Mouse (Mus musculus) neural tube, embryonic 15.5 days (tissue): ENCODE results near the gene Zmynd15. TPM values are rescaled to one million over a fixed set of nuclear protein-coding genes. Genes with fewer than 3 reads are reported as not detected.

ENCODE experiments used
- ATAC-seq: fragments of 200-750 bp; cut with Nextera tagmentation; 2 replicates; pipeline ENCODE4 v1.8.0; 2017; ENCODE audit warnings: mild to moderate bottlenecking, moderate TSS enrichment, moderate library complexity; ENCODE audit not compliant: low FRiP score
- H3K27ac ChIP-seq: fragments of 300-500 bp; sonication (generic); replicated peaks from 2 replicates; pipeline ENCODE4 v1.5.1; 2015; ENCODE audit warnings: mild to moderate bottlenecking, inconsistent platforms
- H3K27me3 ChIP-seq: fragments of 300-500 bp; sonication (generic); replicated peaks from 2 replicates; pipeline ENCODE4 v1.6.1; 2015; ENCODE audit warnings: inconsistent platforms
- H3K36me3 ChIP-seq: fragments of 300-500 bp; sonication (generic); 2 replicates; pipeline ENCODE4 v1.6.1; 2015; ENCODE audit warnings: inconsistent platforms
- H3K4me1 ChIP-seq: fragments of 300-500 bp; sonication (generic); 2 replicates; pipeline ENCODE4 v1.6.1; 2015; ENCODE audit warnings: inconsistent platforms
- H3K4me2 ChIP-seq: fragments of 300-500 bp; sonication (generic); 2 replicates; pipeline ENCODE4 v1.6.1; 2015; ENCODE audit warnings: inconsistent platforms, mild to moderate bottlenecking, moderate library complexity
- H3K4me3 ChIP-seq: fragments of 300-500 bp; sonication (generic); replicated peaks from 2 replicates; pipeline ENCODE4 v1.5.1; 2015; ENCODE audit warnings: mild to moderate bottlenecking, inconsistent platforms
- H3K9ac ChIP-seq: fragments of 300-500 bp; sonication (generic); replicated peaks from 2 replicates; pipeline ENCODE4 v1.6.1; 2015; ENCODE audit warnings: mild to moderate bottlenecking, inconsistent platforms
- H3K9me3 ChIP-seq: fragments of 300-500 bp; sonication (generic); replicated peaks from 2 replicates; pipeline ENCODE4 v1.6.1; 2016; ENCODE audit warnings: inconsistent platforms
- WGBS: fragments of 180-500 bp; shearing (Covaris S2); methylation state at CpG from one replicate; pipeline ENCODE4 v1.1.7; 2015; ENCODE audit warnings: mixed read lengths; 5-methylcytosine and 5-hydroxymethylcytosine counted together
- polyA plus RNA-seq: library from polyadenylated mRNA; unstranded; fragments of >200 nt; fragmentation: Nextera tagmentation; extraction: Ambion mirVana; gene quantifications from 2 replicates; pipeline ENCODE4 v1.2.1, GENCODE M21; 2015

The Zmynd15 gene
- polyA plus RNA-seq, 1 experiment from 2014 or later = 1.0 TPM

DNA sequence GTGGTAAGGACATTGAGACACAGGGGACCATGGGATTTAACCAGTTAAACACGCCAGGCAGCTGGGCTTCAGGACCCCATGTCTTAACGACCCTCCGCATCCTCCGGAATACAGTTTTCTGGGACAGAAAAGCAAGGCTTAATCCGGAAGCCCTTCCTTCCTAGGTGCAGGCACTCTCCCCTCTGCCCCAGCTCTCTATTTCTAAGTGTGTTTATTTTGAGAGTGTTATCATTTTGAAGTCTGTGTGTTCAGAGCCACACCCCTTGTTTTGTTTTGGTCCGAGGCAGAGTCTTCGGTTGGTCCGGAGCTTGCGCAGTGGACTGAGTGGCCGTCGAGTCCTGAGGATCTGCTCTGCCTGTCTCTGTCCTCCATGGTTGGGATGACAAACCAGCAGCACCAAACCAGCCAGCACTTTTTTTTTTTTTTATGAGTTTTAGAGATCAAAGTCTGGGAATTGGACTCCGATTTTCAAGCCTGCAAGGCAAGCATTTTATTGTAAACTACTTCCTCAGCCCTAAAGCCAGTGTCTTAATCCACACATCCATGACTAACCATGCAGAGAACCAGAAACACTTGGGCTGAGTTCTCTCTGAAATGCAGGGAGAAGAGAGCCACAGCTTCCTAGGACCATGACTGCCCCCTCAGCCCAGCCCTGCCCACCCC, 15.8 kb downstream of the Zmynd15 start:
- Histone ChIP-seq H3K9ac (no peak overlapping the region), H3K27me3 (no peaks in the 10 kb centered on the region), H3K4me3 (no peak overlapping the region), H3K36me3 (no peaks in the 10 kb centered on the region), H3K4me1 (no peaks in the 10 kb centered on the region), H3K4me2 (no peak overlapping the region), H3K27ac (no peak overlapping the region), H3K9me3 (no peaks in the 10 kb centered on the region)
- WGBS = 83% methylated on average over 12 of the region's 12 CpGs
- no peak for ATAC-seq

DNA sequence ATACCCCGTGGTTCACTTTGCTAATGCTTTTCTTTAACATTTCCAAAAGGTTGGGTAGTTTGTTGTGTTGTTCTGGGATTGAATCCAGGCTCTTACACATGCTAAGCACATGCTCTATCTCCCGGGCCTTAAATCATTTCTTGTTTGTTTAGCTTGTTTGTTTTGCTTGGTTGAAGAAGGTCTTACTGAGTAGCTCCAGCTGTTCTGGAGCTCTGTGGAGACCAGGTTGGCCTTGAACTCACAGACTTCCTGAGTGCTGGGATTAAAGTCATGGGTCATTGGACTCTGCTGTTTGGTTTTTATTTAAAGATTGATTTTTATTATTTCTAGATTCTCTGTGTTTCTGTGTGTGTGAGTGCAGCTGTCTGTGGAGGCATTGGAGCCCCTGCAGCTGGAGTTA, 26.3 kb downstream of the Zmynd15 start:
- ATAC-seq = no peak

DNA sequence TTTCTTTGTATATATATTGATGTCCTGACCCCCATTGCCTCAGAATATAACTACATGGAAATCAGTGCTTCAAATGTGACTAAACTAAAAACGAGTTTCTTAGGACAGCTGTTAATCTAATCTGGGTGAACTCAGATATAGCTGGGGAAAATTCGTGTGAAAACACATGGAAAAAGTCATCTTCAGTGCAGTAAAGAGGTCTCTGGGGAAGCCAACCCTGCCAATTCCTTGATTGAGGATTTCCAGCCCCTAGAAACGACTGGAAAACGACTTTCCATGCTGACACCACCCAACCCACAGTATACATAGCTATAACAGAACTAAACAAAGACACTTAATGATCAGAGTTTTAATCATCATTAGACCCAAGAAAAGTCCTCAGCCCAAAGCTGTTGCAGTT, 28.6 kb downstream of the Zmynd15 start:
- no peak for ATAC-seq
- Histone ChIP-seq H3K36me3 (no peaks in the 10 kb centered on the region), H3K27ac (no peak overlapping the region), H3K27me3 (no peaks in the 10 kb centered on the region), H3K4me3 (no peak overlapping the region), H3K9me3 (no peaks in the 10 kb centered on the region), H3K9ac (no peak overlapping the region), H3K4me2 (no peak overlapping the region), H3K4me1 (no peaks in the 10 kb centered on the region)
- 38% methylated on average over 4 of the region's 4 CpGs for WGBS

More for the DNA sequence above, 26.3 kb downstream of the Zmynd15 start:
- Histone ChIP-seq H3K9ac (no peak overlapping the region), H3K27me3 (no peaks in the 10 kb centered on the region), H3K27ac (no peak overlapping the region), H3K36me3 (no peaks in the 10 kb centered on the region), H3K9me3 (no peaks in the 10 kb centered on the region), H3K4me1 (no peaks in the 10 kb centered on the region), H3K4me2 (no peak overlapping the region), H3K4me3 (no peak overlapping the region)
- 77% methylated on average over 2 of the region's 2 CpGs for WGBS

DNA sequence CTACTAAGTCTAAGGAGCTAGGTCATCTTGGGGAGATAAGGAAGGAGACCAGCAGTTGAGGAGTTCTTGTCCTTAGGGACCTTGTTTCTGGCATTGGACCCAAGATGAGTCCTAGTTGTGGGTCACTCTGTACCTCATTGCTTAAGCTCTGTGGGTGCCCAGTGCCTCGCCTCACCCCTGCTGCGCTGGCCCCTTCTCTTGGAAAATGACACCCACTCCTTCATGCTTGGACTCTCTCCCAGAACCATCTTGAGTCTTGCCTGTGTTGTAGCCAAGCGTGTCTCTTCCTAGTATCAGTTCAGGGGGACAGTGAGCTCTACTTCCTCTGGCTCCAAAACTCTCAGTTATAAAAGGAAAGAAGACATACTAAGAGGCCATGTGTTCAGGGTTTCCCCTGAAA, 29.9 kb downstream of the Zmynd15 start:
- no peak overlapping the region for H3K9ac ChIP-seq
- no peaks in the 10 kb centered on the region for H3K36me3 ChIP-seq
- H3K27me3 ChIP-seq = no peaks in the 10 kb centered on the region
- H3K4me3 ChIP-seq = no peak overlapping the region
- H3K4me2 ChIP-seq = no peak overlapping the region
- ATAC-seq = no peak
- 91% methylated on average over 3 of the region's 3 CpGs for WGBS
- no peak overlapping the region for H3K27ac ChIP-seq
- no peaks in the 10 kb centered on the region for H3K4me1 ChIP-seq
- no peaks in the 10 kb centered on the region for H3K9me3 ChIP-seq

DNA sequence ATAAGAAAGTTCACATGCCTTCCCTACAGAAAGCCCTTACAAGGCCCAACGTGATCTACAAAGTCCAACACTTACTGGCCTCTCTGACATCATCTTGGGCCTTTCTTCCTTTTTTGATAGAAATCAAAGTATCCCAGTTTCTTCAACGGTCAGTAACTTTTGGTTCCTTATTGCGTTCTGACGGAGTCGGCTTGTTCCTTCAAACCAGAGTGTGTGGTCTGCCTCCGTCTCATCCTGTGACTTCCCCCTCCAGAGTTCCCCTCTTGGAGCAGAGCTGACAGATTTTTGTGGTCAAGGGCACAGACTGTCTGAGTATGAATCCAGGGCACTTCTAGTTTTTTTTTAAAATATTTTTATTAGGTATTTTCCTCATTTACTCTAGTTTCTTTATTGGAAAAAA, 30.5 kb downstream of the Zmynd15 start:
- WGBS = 86% methylated on average over 6 of the region's 6 CpGs

DNA sequence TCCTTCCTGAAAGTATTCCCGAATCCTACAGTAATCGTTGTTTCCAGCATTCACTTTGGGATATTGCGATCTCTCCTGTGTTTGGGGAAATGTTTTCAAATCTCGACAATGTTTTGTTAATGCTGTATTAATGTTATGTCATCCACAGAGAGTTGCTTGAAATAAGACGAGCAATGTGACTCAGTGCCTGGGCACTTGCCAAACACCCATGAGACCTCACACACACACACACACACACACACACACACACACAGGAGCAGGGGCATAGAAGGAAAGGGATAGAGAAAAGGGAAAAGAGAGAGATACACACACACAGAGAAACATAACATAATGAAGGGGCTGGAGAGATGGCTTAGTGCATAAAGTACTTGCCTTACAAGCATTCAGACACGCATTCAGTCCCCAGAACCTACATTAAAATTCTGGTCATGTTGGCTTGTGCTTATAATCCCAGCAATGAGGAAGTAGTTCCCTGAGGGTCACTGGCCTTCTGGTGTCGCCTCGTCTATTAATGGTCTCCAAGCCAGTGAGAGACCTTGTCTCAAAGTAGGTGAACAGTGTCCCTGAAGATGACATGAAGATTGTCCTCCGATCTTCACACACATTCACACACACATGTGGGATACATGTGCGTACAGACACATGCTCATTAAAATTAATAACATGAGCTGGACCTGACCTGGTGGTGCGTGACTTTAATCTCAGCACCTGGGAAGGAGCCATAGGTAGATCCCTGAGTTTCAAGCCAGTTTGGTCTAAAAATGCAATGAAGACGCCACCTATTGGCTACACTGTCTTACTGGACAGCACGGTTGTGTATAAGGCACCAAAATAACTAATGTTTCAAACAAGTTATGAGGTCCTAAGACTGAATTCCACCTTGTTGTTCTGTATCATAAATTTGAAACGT, 40.6 kb downstream of the Zmynd15 start:
- no peak for ATAC-seq
- Histone ChIP-seq H3K9ac (no peak overlapping the region), H3K36me3 (no peaks in the 10 kb centered on the region), H3K27me3 (0 out of 2 replicates have a peak, but pooled peaks cover 2% of the 10 kb centered on the region), H3K4me3 (no peak overlapping the region), H3K27ac (no peak overlapping the region), H3K4me2 (no peak overlapping the region), H3K9me3 (no peaks in the 10 kb centered on the region), H3K4me1 (no peaks in the 10 kb centered on the region)
- 73% methylated on average over 14 of the region's 14 CpGs for WGBS

More for the DNA sequence above, 30.5 kb downstream of the Zmynd15 start:
- H3K9ac ChIP-seq = no peak overlapping the region
- no peak overlapping the region for H3K27ac ChIP-seq
- no peak overlapping the region for H3K4me2 ChIP-seq
- H3K4me3 ChIP-seq = no peak overlapping the region
- no peaks in the 10 kb centered on the region for H3K9me3 ChIP-seq
- H3K27me3 ChIP-seq = no peaks in the 10 kb centered on the region
- ATAC-seq = no peak
- H3K4me1 ChIP-seq = no peaks in the 10 kb centered on the region
- H3K36me3 ChIP-seq = no peaks in the 10 kb centered on the region

DNA sequence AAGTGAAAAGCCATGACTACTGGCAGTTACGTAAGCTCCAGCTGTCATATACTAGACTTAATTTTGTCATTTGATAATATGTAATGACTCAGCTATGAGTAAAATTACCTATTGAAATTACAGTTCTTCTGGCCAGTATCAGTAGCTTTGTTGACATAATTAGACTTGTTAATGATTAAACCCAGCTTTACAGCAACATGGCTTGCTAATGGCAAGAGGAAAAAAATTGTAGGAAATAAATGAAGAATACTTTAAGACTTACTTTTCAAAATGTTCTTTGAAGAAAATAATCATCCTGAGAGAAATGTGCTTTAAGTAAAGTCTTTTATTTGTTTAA, 41.2 kb downstream of the Zmynd15 start:
- ATAC-seq = no peak
- 92% methylated on average over 1 of the region's 1 CpGs for WGBS
- Histone ChIP-seq H3K4me1 (no peaks in the 10 kb centered on the region), H3K36me3 (no peaks in the 10 kb centered on the region), H3K9me3 (no peaks in the 10 kb centered on the region), H3K27ac (no peak overlapping the region), H3K4me3 (no peak overlapping the region), H3K27me3 (0 out of 2 replicates have a peak, but pooled peaks cover 6% of the 10 kb centered on the region), H3K9ac (no peak overlapping the region), H3K4me2 (no peak overlapping the region)

DNA sequence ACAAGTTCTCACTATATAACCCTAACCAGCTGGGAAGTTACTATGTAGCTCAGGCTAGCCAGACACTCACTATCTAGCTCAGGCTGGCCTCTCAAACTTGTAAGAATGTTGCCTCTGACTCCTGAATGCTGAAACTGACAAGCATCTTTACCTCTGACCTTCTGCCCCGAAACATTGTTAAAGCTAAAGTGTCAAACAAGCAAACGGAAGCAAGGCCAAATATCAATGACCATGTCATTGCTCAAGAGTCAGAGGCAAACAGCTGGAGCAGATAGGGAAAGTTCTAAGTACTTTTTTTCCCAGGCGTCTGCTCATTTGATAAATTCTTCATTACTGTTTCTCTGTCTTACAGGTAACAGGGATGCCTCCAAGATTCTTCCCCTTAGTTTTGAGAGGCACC, 42.8 kb downstream of the Zmynd15 start:
- no peak overlapping the region for H3K27ac ChIP-seq
- H3K9me3 ChIP-seq = no peaks in the 10 kb centered on the region
- H3K4me2 ChIP-seq = no peak overlapping the region
- H3K9ac ChIP-seq = no peak overlapping the region
- H3K4me3 ChIP-seq = no peak overlapping the region
- no peak for ATAC-seq
- H3K4me1 ChIP-seq = no peaks in the 10 kb centered on the region
- no peaks in the 10 kb centered on the region for H3K36me3 ChIP-seq
- 0 out of 2 replicates have a peak, but pooled peaks cover 6% of the 10 kb centered on the region for H3K27me3 ChIP-seq
- WGBS = 85% methylated on average over 3 of the region's 3 CpGs

DNA sequence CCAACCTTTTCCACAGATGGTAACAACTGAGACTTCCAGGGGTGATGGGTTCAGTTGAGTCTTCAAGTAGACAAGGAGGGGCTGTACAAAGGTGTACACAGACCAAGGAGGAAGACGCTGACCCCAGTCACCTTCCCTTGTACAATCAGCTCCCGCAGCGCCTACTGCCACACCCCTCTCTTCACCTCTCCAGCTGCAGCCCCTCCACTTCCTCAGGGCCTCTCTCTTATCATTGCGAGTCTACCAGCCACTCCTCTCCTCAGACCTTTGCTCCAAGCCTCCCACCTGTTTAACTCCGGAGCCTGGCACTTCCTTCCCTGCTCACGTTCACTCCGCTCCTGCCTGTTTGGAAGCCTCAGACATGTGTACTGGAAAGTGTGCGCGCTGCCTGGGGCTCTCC, 45.7 kb downstream of the Zmynd15 start, which contains the start of gene Tm4sf5:
Tm4sf5 (plus strand) TSS at position 275 of the 400 bp plus-strand sequence.
- Histone ChIP-seq H3K27ac (no peak within 1 kb of the TSS), H3K27me3 (0 out of 2 replicates have a peak, but pooled peaks cover 6% of the 10 kb centered on the region), H3K4me2 (no peak within 1 kb of the TSS), H3K4me1 (peaks cover 5% of the 10 kb centered on the region), H3K9ac (no peak within 1 kb of the TSS), H3K4me3 (no peak within 1 kb of the TSS), H3K9me3 (no peaks in the 10 kb centered on the region), H3K36me3 (no peaks in the 10 kb centered on the region)
- ATAC-seq = no peak
- 78% methylated on average over 9 of the region's 9 CpGs for WGBS

DNA sequence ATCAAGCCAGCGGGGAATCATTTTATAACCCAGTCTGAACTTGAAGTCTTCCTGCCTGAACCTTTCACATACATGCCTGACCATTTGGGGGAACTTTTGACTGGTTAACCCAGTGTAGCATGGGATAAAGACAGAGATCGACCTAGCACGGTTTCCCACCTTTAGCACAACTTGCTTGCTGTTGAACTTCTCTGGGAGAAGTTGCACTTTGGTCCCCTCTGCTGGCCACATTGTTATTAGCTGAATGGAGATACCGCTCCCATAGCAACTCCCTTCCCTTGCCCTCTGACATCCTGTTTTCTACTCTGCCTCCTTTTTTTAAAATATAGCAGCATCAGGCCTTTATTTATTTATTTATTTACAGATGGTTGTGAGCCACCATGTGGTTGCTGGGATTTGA, 47.2 kb downstream of the Zmynd15 start:
- Histone ChIP-seq H3K27ac (no peak overlapping the region), H3K36me3 (no peaks in the 10 kb centered on the region), H3K4me1 (peaks cover 9% of the 10 kb centered on the region), H3K9ac (no peak overlapping the region), H3K9me3 (no peaks in the 10 kb centered on the region), H3K27me3 (0 out of 2 replicates have a peak, but pooled peaks cover 6% of the 10 kb centered on the region), H3K4me2 (no peak overlapping the region), H3K4me3 (no peak overlapping the region)
- 30% methylated on average over 4 of the region's 4 CpGs for WGBS
- ATAC-seq = no peak

DNA sequence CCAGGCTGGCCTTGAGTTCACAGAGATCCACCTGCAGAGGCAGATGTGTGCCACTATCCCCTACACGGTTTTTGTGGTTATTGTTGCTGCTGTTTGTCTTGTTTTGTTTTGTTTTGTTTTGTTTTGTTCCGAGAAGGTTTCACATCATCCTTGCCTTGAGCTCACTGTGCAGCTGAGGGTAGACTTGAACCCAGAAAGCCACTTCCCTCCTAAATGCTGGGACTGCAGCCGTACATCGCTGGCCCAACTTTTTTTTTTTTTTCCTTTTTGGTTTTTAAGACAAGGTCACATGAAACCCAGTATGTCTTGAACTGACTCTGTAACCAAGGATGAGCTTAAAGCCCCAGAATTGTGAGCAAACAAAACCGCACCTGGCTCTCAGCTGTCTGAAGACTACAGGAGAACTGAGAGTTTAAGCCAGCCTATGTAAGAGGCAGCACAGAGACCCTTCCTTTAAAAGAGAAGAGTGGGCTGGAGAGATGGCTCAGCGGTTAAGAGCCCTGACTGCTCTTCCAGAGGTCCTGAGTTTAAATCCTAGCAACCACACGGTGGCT, 47.8 kb downstream of the Zmynd15 start:
- Histone ChIP-seq H3K9me3 (no peaks in the 10 kb centered on the region), H3K27me3 (0 out of 2 replicates have a peak, but pooled peaks cover 6% of the 10 kb centered on the region), H3K9ac (no peak overlapping the region), H3K4me3 (no peak overlapping the region), H3K4me2 (no peak overlapping the region), H3K36me3 (no peaks in the 10 kb centered on the region), H3K4me1 (peaks cover 9% of the 10 kb centered on the region), H3K27ac (no peak overlapping the region)
- 77% methylated on average over 7 of the region's 7 CpGs for WGBS
- no peak for ATAC-seq
